Mouse (Mus musculus) megakaryocyte, adult 5-6 weeks (primary cell): ENCODE data around the gene Tex38. TPM values are rescaled to one million over a fixed set of nuclear protein-coding genes. Genes with fewer than 3 reads are reported as not detected.
A peak's percentile ranks its signal among the peaks of the same experiment; 100 is the strongest.

Experiments
- ATAC-seq: 2 replicates; pipeline ENCODE4 v1.8.0; 2016; ENCODE audit warnings: mild to moderate bottlenecking, inconsistent platforms; ENCODE audit not compliant: poor library complexity, severe bottlenecking
- total RNA-seq, 2 experiments: library from RNA; stranded (forward) in 1 of 2; stranded (reverse) in 1 of 2; fragments of 153-499, 151-499 nt in 1 of 2; fragments of 221-1000, 200-1000 nt in 1 of 2; gene quantifications; 2 replicates each; pipeline versions ENCODE4 v1.2.3 to v1.2.4; 2015 to 2017

Tex38 gene
- total RNA-seq, 2 experiments from 2014 or later, result not detected

DNA sequence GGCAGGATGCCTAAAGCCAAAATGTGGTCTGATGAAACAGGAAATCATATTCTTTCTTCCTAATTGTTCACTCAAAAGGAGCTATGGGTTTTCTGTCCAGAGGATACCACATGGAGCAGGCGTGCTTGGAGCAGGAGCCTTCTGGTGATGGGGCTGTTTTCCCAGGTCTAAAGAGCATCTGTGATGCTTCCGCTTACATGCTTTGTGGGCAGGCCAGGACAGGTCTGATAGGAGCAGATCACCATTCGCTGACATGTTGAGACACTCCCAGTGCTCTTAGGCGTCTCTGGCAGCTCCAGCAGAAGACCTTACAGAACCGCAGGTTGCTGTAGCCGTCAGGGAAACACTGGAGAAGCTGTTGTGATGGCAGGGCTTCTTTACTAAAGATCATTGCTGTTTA, 5.8 kb downstream of the Tex38 start:
- ATAC-seq, result no peak

DNA sequence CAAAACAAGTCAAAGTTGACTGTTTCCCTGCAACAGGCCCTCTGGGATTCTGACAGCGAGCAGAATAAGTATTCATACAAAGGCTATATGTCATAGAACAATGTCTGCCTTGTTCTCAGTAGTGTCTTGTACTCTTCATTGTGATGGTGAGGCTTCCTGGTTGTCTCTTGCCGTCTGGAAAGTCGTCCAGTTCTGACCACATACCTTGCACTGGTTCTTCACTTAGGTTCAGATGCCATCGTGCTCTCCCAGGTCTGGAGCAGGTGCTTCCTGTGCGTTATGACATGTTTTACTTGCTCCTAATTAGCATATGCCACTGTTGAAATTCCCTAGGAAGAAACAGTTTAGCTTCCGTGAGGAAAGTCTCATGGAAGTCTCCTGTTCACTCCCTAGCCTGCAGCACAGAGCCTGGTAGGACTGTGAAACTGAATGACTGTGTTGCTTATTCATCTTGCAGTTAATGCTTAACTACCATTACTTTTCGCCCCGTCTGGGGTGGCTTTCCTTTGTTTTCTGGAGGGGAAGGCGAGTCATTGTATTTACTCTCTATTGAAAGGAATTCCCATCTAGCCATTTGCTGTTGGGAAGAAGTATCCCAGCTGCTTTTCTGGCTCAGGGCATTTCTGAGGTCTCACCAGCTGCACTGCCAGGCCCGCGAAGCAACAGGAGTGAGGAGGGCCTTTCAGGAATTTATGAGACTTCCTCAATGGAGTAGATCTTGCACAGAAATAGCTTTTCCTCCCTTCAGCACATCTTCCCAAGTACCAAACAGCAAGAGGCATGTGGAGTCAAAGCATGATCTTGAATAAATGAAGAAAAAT, 13.0 kb downstream of the Tex38 start:
- no peak for ATAC-seq

DNA sequence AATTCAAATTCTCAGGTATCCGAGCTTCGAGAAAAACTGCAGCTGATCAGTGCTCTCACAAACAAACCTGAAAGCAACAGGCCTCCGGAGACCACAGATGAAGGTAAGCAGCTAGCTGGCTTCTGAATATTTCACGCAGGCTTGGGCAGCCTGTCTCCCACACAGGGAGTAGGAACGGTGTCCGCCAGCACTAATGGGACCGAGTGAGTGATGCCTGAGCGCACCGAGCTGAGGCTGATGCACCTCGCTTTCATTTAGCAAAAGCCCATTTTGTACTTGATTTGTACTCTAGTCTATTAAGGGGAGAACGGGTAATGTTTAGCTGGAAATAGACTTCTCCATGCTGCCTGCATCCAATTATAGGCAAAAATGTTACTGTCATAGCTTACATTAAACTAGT, 16.2 kb downstream of the Tex38 start:
- ATAC-seq, result no peak

DNA sequence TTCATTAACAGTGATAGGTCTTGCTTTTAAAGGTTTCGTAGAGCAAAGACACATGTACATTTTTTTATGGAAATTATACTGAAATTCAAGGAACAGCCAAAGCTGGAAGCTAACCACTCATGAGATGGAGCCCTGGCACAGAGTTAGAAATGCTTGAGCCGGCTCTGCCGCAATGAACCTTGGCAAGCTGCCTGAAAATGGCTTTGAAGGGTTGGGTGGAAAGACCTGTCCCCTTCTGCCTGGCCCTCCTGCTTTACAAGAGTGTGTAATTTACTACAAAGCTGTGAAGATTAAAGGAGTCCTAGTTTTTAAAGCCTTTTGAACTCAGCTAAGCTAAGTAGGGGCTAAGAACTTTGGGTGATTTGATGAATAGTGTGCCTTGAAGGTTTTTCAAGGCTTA, 19.6 kb downstream of the Tex38 start:
- ATAC-seq, result no peak

DNA sequence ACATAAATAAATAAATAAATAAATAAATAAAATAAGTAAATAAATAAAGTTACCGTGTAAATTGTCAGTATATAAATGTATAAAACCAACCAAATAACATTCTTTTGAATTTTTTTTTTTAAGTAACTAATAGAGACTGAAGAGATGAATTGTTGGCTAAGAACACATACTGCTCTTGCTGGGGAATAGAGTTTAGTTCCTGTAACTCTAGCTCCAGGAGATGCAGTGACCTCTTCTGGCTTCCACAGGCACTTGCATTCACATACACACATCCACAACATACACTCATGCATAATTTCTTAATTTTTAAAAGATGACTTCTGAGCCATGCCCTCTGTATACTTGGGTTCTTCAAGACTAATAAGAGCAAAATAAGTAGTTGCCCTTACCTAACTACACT, 26.0 kb downstream of the Tex38 start:
- 0 out of 2 replicates have a peak, but pooled peaks have one; percentile 30 for ATAC-seq

DNA sequence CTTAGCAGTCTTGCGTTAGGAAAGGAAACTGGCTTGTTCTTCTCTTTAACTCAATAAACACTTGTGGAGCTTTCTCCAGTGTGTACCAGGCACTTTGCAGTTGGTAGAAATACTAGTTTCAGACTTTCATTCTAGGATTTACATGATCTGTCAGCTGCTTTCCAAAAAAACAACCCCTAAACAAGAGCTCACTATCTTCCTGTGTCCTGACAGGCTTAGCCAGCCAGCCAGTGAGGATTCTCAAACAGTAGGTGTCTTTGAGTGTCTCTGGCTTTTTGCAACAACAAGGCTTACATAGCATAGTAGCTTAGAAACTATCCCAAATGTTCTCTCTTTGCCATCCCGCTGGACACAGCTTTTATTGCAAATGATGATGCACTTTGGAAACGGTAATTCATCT, 26.7 kb downstream of the Tex38 start:
- ATAC-seq, result no peak

DNA sequence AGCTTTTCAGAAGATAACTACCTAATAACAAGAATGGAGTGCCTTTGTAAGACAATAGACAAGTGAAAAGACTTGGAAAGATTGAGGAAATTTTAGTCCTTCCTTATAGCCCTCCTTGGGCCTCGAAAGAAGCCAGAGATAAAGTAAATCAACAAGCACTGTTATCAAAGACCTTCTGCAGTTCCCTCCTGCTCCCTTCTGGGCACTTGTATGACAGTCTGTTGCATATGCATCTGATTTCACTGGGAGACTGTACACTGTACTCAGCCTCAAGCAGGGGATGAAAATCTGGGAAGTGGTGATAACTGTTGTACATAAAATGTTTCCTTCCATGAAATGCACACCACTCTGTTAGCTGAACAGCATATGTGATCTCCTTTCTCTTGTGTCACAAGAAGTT, 31.5 kb downstream of the Tex38 start:
- no peak for ATAC-seq

DNA sequence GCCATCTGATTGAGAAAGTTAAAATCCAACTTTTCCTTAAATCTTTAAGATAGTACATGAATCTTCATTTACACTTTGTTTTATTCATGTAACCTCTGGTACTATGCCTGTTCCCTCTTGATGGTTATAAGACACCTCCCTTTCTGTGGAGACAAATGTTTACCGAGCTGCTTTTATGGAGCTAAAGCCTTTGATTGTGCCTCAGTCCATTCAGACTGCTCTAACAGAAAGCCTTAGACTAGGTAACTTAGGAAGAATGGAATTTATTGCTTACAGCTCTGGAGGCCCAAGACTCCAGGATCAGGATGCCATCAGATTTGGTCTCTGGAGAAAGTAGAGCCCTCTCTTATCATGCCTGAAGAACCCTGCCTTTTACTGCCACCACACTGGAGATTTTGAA, 32.6 kb downstream of the Tex38 start:
- no peak for ATAC-seq

DNA sequence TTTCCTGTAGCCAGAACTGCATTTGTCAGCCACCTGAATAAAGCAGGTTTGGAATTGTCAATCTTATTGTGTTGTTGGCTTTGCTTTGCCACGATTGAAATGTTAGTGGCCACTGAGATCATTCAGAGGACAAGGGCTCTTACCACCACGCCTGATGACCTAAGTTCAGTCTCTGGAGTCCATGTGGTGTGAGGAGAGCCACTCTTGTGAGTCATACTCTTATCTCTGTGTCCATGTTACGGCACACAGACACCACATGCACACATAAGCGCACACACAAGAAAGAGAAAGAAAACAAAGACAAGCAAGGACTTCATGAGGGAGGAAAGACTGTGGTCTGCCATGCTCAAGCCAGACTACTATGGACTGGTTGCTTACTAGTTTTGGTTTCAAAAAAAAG, 37.7 kb downstream of the Tex38 start:
- no peak for ATAC-seq

DNA sequence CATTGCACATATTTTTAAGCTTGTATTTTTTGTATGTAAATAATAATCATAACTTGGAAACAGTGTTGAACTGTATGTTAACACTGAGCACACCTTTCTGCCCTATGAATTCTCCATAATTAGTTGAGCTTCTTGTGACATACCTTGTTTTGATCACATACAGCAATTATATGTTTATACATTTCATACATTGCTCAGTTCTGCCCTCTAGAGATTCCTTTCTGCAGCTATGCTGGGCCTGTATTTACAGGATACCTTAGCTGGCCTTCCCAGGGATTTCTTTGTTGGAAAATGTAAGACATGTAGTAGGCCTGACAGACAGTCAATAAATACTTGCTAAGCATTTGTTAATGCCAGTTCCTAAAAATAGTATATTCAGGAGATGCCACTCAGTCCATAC, 38.2 kb downstream of the Tex38 start:
- ATAC-seq, result no peak

DNA sequence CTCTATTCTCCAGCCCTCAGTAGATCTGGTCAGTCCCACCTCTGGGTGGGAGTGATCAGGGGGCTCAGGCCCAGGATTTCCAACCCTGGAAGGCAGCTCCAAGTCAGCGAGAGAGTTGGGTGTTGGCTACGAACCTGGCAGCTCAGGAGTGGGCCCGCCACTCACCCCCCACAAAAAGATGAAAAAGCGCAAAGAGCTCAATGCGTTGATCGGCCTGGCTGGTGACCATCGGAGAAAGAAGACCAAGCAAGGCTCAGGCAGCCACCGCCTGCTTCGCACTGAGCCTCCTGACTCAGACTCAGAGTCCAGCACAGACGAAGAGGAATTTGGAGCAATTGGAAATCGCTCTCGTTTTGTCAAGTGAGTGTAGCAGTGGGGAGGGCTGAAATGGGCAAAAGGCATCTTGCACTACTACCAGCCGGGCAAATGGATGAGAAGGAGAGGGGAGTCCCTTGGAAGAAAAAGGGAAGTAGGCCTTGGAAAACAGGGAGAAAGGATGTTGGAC, 42.3 kb downstream of the Tex38 start:
- ATAC-seq, result no peak

DNA sequence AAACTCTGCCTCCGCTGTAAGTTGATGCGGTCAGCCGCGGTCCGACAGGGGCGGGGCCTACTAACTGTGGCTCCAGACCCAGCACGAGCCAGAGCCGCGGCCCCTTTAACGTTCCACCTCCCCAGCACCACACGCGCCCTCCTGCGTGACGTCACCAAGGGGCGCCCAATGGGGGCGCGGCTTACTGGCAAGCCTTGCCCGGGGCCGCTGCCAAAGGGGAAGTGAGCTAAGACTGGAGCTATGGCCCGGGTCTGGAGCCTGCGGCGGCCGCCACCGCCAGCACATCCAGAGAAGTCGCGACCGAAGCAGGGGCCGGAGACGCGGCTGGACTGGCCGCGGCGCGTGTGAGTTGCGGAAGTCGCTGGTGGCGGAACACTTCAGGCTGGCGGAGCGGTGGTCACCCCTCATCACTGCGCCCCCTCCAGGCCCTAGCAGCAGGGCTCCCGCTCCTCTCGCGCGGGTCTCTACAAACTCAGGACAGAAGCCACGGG, 43.2 kb downstream of the Tex38 start, which contains the start of gene Efcab14:
TSS of gene Efcab14 (plus strand) at position 194 of the 491 bp plus-strand sequence.
- peak; percentile 88 for ATAC-seq

DNA sequence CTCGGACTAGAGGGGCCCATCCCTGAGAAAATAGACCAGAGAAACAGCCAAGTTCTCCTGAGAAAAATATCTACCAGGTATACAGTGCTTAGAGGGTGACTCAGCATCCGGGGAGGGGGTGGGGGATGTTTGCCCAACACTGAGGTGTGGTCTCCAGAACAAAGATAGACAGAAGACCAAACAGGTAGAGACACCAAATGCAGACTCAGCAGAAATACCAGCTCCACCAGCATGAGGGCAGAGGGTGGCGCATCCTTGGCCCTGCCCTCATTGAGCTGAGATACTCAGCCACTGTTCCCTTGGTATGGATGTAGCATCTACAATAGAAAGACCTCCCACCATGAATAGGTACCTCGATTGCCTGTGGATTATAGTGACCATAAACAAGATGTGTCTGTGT, 46.0 kb downstream of the Tex38 start:
- ATAC-seq, result no peak

DNA sequence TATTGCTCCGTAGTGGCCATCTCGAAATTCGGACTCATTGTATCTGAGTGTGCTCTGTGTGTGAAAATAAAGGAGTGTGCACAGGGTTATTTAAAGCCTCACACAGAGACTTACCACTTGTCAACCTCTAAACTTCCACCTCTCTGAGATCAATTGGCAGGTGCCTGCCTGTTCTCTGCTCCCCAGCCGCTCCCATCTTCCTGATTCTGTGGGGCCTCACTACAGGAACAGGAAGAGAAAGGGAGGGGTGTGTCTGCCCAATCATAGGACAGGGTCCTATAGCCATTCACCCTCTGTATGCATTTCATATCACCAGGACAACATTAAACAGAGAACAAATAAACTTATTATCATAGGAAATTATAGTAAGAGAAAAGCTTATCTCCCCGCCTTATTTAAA, 47.1 kb downstream of the Tex38 start:
- no peak for ATAC-seq

DNA sequence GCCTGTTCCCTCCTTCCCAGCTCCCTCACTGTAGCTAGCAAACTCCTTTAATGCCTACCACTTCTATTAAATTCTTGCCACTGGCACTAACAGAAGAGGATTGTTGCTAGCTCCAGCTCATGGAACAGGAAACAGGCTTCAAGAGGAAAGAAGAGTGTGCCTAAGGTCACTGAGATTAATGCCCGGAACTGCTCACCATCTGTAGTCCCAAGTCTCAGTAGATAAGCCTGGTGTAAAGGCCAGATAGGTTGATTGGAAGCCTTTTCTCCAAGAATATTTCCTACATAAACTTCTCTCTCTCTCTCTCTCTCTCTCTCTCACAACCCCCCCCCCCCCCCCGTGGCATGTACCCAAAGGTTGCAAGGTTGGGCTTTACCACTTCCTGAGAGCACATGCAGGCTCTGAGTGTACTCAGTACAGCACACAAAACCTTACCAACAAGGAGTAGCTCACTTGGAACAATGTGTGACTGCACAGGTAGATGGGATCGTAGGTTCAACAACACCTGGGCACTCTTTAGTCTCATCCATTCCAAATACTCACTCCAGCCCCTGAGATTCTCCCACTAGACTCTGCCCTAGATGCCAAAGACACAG, 48.5 kb downstream of the Tex38 start:
- ATAC-seq, result no peak

DNA sequence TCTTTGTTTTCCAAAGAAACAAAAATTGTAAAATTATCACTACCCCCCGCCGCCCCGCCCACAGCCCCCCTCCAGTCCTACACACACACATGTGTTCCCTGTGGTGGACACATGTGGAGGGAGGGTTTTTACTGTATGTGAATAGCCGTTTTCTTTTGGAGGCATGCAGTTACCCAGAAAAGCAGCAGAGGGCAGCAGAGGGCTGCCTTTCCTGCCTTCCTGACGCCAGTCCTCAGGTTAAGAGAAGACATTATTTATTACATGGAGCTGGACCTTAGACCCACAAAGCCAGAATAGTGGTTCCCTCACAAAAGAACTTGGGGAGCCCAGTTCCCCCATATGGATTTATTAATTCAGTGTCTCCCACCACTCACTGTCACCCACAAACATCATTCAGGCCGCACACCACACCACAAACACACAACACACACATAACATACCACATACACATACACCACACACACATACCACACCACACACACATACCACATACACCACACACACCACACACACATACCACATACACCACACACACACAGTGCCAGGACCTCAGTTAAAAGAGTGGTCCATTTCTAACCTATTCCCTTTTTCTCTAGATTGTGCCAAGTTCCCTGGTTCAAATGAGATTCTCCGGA, 49.1 kb downstream of the Tex38 start:
- peak; percentile 95 for ATAC-seq

Other genes with a start within 250 kb of the Tex38 start
- gene Cyp4a31, start 217.4 kb downstream of the Tex38 start, total RNA-seq (2015), result not detected in 2 replicates
- gene Cyp4a31, start 217.4 kb downstream of the Tex38 start, total RNA-seq (2017), result not detected in 2 replicates
- gene Cyp4a32, start 180.0 kb downstream of the Tex38 start, total RNA-seq (2015), result not detected in 2 replicates
- gene Cyp4a32, start 180.0 kb downstream of the Tex38 start, total RNA-seq (2017), result not detected in 2 replicates
- not detected in 2 replicates for gene Cyp4b1, start 133.3 kb downstream of the Tex38 start, total RNA-seq (2015)
- not detected in 2 replicates for gene Cyp4b1, start 133.3 kb downstream of the Tex38 start, total RNA-seq (2017)
- 45.3 and 45.4 TPM in 2 replicates for gene Efcab14, start 43.3 kb downstream of the Tex38 start, total RNA-seq (2015)
- 27.7 and 28.5 TPM in 2 replicates for gene Efcab14, start 43.3 kb downstream of the Tex38 start, total RNA-seq (2017)
- 14.4 and 21.8 TPM in 2 replicates for gene Atpaf1, start 3.8 kb upstream of the Tex38 start, total RNA-seq (2015)
- 5.8 and 7.5 TPM in 2 replicates for gene Atpaf1, start 3.8 kb upstream of the Tex38 start, total RNA-seq (2017)
- gene Mob3c, start 47.1 kb upstream of the Tex38 start, total RNA-seq (2015), result 6.2 and 8.3 TPM in 2 replicates
- 9.6 and 10.2 TPM in 2 replicates for gene Mob3c, start 47.1 kb upstream of the Tex38 start, total RNA-seq (2017)
- 45.8 and 48.6 TPM in 2 replicates for gene Mknk1, start 58.2 kb upstream of the Tex38 start, total RNA-seq (2015)
- 103 and 116 TPM in 2 replicates for gene Mknk1, start 58.2 kb upstream of the Tex38 start, total RNA-seq (2017)
- not detected in 2 replicates for gene Kncn, start 103.4 kb upstream of the Tex38 start, total RNA-seq (2015)
- not detected in 2 replicates for gene Kncn, start 103.4 kb upstream of the Tex38 start, total RNA-seq (2017)
- not detected in 2 replicates for gene 6430628N08Rik, start 109.6 kb upstream of the Tex38 start, total RNA-seq (2015)
- not detected in 2 replicates for gene 6430628N08Rik, start 109.6 kb upstream of the Tex38 start, total RNA-seq (2017)
- gene Dmbx1, start 158.9 kb upstream of the Tex38 start, total RNA-seq (2015), result not detected in 2 replicates
- not detected in 2 replicates for gene Dmbx1, start 158.9 kb upstream of the Tex38 start, total RNA-seq (2017)
- gene Faah, start 236.9 kb upstream of the Tex38 start, total RNA-seq (2015), result 0.71 and 1.8 TPM in 2 replicates
- 1.3 and 2.2 TPM in 2 replicates for gene Faah, start 236.9 kb upstream of the Tex38 start, total RNA-seq (2017)